Mouse (Mus musculus): Measurements from ENCODE around the gene Itga8. TPM values are rescaled to one million over a fixed set of nuclear protein-coding genes. Genes with fewer than 3 reads are reported as not detected.

The Itga8 gene
- total RNA-seq, 2 experiments from 2014 or later, result 5.0 to 7.9 TPM

- no peak for DNase-seq
Measured at GRCm38 (mm10) chr2:12090993-12091392, 210.7 kb downstream of the Itga8 start.

GRCm38 (mm10) chr2:12085492-12085891, 216.2 kb downstream of the Itga8 start:
- DNase-seq, result no peak

- DNase-seq, result no peak
Measured at GRCm38 (mm10) chr2:12084341-12084740, 217.4 kb downstream of the Itga8 start.

GRCm38 (mm10) chr2:12077266-12077891, 224.3 kb downstream of the Itga8 start:
- DNase-seq, result no peak

- no peak for DNase-seq
Measured at GRCm38 (mm10) chr2:12065669-12066399, 235.9 kb downstream of the Itga8 start.

GRCm38 (mm10) chr2:12060034-12060723, 241.5 kb downstream of the Itga8 start:
- DNase-seq, result no peak

Other genes starting within 250 kb of the Itga8 start
- 10 to 100 TPM; 14.9 to 18.4 TPM for gene Mindy3, start 117.5 kb upstream of the Itga8 start, total RNA-seq (2021)